Mouse (Mus musculus) stomach, embryonic 16.5 days (tissue): ENCODE measurements around the gene Gadd45g. TPM values are rescaled to one million over a fixed set of nuclear protein-coding genes. Genes with fewer than 3 reads are reported as not detected.

Experiments
- ATAC-seq: fragments of 200-750 bp; cut with Nextera tagmentation; 2 replicates; pipeline ENCODE4 v1.8.0; 2017; ENCODE audit warnings: moderate number of reproducible peaks, moderate TSS enrichment; ENCODE audit not compliant: insufficient read depth, low FRiP score
- H3K27ac ChIP-seq: fragments of 300-500 bp; sonication (generic); 2 replicates; pipeline ENCODE4 v1.5.1; 2014; ENCODE audit warnings: low read length
- H3K27me3 ChIP-seq: fragments of 300-500 bp; sonication (generic); 2 replicates; pipeline ENCODE4 v1.6.1; 2014; ENCODE audit warnings: low read length, control low read depth, mixed read lengths; ENCODE audit not compliant: control insufficient read depth, insufficient read depth
- H3K36me3 ChIP-seq: fragments of 300-500 bp; sonication (generic); 2 replicates; pipeline ENCODE4 v1.6.1; 2014; ENCODE audit warnings: low read length; ENCODE audit not compliant: control insufficient read depth, insufficient read depth
- H3K4me1 ChIP-seq: fragments of 300-500 bp; sonication (generic); 2 replicates; pipeline ENCODE4 v1.6.1; 2014; ENCODE audit warnings: low read length, control low read depth, mixed read lengths; ENCODE audit not compliant: control insufficient read depth, insufficient read depth
- H3K4me2 ChIP-seq: fragments of 300-500 bp; sonication (generic); 2 replicates; pipeline ENCODE4 v1.6.1; 2014; ENCODE audit warnings: low read depth, low read length, mixed read lengths
- H3K4me3 ChIP-seq: fragments of 300-500 bp; sonication (generic); replicated peaks from 2 replicates; pipeline ENCODE4 v1.5.1; 2014; ENCODE audit warnings: mild to moderate bottlenecking, low read length
- H3K9ac ChIP-seq: fragments of 300-500 bp; sonication (generic); 2 replicates; pipeline ENCODE4 v1.6.1; 2014; ENCODE audit warnings: low read length
- H3K9me3 ChIP-seq: fragments of 300-500 bp; sonication (generic); replicated peaks from 2 replicates; pipeline ENCODE4 v1.6.1; 2016; ENCODE audit warnings: low read length, control low read depth; ENCODE audit not compliant: control insufficient read depth
- WGBS: fragments of 180-500 bp; shearing (Covaris S2); extraction: QIAGEN DNeasy Blood & Tissue Kit; methylation state at CpG from one replicate; pipeline ENCODE4 v1.1.7; 2014; 5-methylcytosine and 5-hydroxymethylcytosine counted together
- polyA plus RNA-seq: library from polyadenylated mRNA; unstranded; fragments of >200 nt; fragmentation: Nextera tagmentation; extraction: Ambion mirVana; gene quantifications from 2 replicates; pipeline ENCODE4 v1.2.1, GENCODE M21; 2015

Gadd45g gene
- polyA plus RNA-seq, 1 experiment from 2014 or later = 41.4 TPM

- no peak overlapping the region for H3K27ac ChIP-seq
- WGBS = 82% methylated on average over 6 of the region's 6 CpGs
These were observed 31.8 kb upstream of the Gadd45g start for GRCm38 (mm10) chr13:51814646-51815045.

GRCm38 (mm10) chr13:51815865-51816504 is 30.5 kb upstream of the Gadd45g start:
- H3K27ac ChIP-seq = peak overlapping the region; percentile 43; the same call in 1 of the 2 replicates
- no peak overlapping the region for H3K9ac ChIP-seq
- no peak overlapping the region for H3K4me2 ChIP-seq
- no peaks in the 10 kb centered on the region for H3K9me3 ChIP-seq
- H3K4me1 ChIP-seq = peaks cover 8% of the 10 kb centered on the region; the same call in 1 of the 2 replicates
- H3K27me3 ChIP-seq = no peaks in the 10 kb centered on the region
- no peaks in the 10 kb centered on the region for H3K36me3 ChIP-seq
- ATAC-seq = no peak
- no peak overlapping the region for H3K4me3 ChIP-seq
- WGBS = 57% methylated on average over 9 of the region's 9 CpGs

More at GRCm38 (mm10) chr13:51814646-51815045, 31.8 kb upstream of the Gadd45g start:
- H3K9me3 ChIP-seq = no peaks in the 10 kb centered on the region
- H3K4me1 ChIP-seq = peaks cover 8% of the 10 kb centered on the region; the same call in 1 of the 2 replicates
- no peaks in the 10 kb centered on the region for H3K36me3 ChIP-seq
- H3K4me2 ChIP-seq = no peak overlapping the region
- no peaks in the 10 kb centered on the region for H3K27me3 ChIP-seq
- no peak for ATAC-seq
- H3K9ac ChIP-seq = no peak overlapping the region
- H3K4me3 ChIP-seq = no peak overlapping the region

- H3K36me3 ChIP-seq = no peaks in the 10 kb centered on the region
- no peaks in the 10 kb centered on the region for H3K27me3 ChIP-seq
- no peak overlapping the region for H3K9ac ChIP-seq
- ATAC-seq = no peak
- no peak overlapping the region for H3K4me3 ChIP-seq
- H3K4me1 ChIP-seq = peaks cover 8% of the 10 kb centered on the region; the same call in 1 of the 2 replicates
- 69% methylated on average over 5 of the region's 5 CpGs for WGBS
- no peak overlapping the region for H3K4me2 ChIP-seq
- no peaks in the 10 kb centered on the region for H3K9me3 ChIP-seq
- H3K27ac ChIP-seq = peak overlapping the region; percentile 43; the same call in 1 of the 2 replicates
These were observed 29.9 kb upstream of the Gadd45g start for GRCm38 (mm10) chr13:51816559-51817041.

GRCm38 (mm10) chr13:51818170-51818943 is 28.1 kb upstream of the Gadd45g start:
- H3K4me3 ChIP-seq = no peak overlapping the region
- H3K4me2 ChIP-seq = no peak overlapping the region
- no peak overlapping the region for H3K27ac ChIP-seq
- peaks cover 8% of the 10 kb centered on the region; the same call in 1 of the 2 replicates for H3K4me1 ChIP-seq
- no peak overlapping the region for H3K9ac ChIP-seq
- 52% methylated on average over 6 of the region's 6 CpGs for WGBS
- H3K9me3 ChIP-seq = no peaks in the 10 kb centered on the region
- no peaks in the 10 kb centered on the region for H3K27me3 ChIP-seq
- no peaks in the 10 kb centered on the region for H3K36me3 ChIP-seq
- ATAC-seq = no peak

GRCm38 (mm10) chr13:51818944-51819326 is 27.5 kb upstream of the Gadd45g start:
- no peaks in the 10 kb centered on the region for H3K27me3 ChIP-seq
- H3K9me3 ChIP-seq = no peaks in the 10 kb centered on the region
- no peak overlapping the region for H3K27ac ChIP-seq
- H3K4me1 ChIP-seq = peaks cover 10% of the 10 kb centered on the region
- no peak overlapping the region for H3K9ac ChIP-seq
- 53% methylated on average over 3 of the region's 3 CpGs for WGBS
- no peak for ATAC-seq
- H3K4me2 ChIP-seq = no peak overlapping the region
- no peak overlapping the region for H3K4me3 ChIP-seq
- H3K36me3 ChIP-seq = no peaks in the 10 kb centered on the region

GRCm38 (mm10) chr13:51819351-51819750 is 27.1 kb upstream of the Gadd45g start:
- Histone ChIP-seq H3K9ac (no peak overlapping the region), H3K36me3 (no peaks in the 10 kb centered on the region), H3K4me2 (no peak overlapping the region), H3K9me3 (no peaks in the 10 kb centered on the region), H3K27me3 (no peaks in the 10 kb centered on the region), H3K27ac (no peak overlapping the region), H3K4me3 (no peak overlapping the region), H3K4me1 (peaks cover 11% of the 10 kb centered on the region)
- WGBS = 70% methylated on average over 6 of the region's 6 CpGs
- ATAC-seq = no peak

- no peaks in the 10 kb centered on the region for H3K27me3 ChIP-seq
- no peaks in the 10 kb centered on the region for H3K36me3 ChIP-seq
- no peak overlapping the region for H3K9ac ChIP-seq
- H3K27ac ChIP-seq = no peak overlapping the region
- no peak overlapping the region for H3K4me3 ChIP-seq
- no peak overlapping the region for H3K4me2 ChIP-seq
- ATAC-seq = no peak
- H3K9me3 ChIP-seq = no peaks in the 10 kb centered on the region
- WGBS = 45% methylated on average over 3 of the region's 3 CpGs
- H3K4me1 ChIP-seq = peaks cover 6% of the 10 kb centered on the region; the same call in 1 of the 2 replicates
These were observed 24.5 kb upstream of the Gadd45g start for GRCm38 (mm10) chr13:51821988-51822387.

GRCm38 (mm10) chr13:51823822-51824495 is 22.5 kb upstream of the Gadd45g start:
- Histone ChIP-seq H3K4me1 (peaks cover 6% of the 10 kb centered on the region; the same call in 1 of the 2 replicates), H3K9ac (no peak overlapping the region), H3K36me3 (no peaks in the 10 kb centered on the region), H3K27me3 (no peaks in the 10 kb centered on the region), H3K9me3 (no peaks in the 10 kb centered on the region), H3K27ac (no peak overlapping the region), H3K4me3 (no peak overlapping the region), H3K4me2 (no peak overlapping the region)
- 42% methylated on average over 8 of the region's 8 CpGs for WGBS
- no peak for ATAC-seq
